Mouse (Mus musculus): ENCODE measurements at regions not wholly inside any gene's neighbourhood (a gene's known extent, or its start where the extent isn't known, plus 50 kb on each side); places are given as distances from the start of the nearest gene placed in this dataset.

DNA sequence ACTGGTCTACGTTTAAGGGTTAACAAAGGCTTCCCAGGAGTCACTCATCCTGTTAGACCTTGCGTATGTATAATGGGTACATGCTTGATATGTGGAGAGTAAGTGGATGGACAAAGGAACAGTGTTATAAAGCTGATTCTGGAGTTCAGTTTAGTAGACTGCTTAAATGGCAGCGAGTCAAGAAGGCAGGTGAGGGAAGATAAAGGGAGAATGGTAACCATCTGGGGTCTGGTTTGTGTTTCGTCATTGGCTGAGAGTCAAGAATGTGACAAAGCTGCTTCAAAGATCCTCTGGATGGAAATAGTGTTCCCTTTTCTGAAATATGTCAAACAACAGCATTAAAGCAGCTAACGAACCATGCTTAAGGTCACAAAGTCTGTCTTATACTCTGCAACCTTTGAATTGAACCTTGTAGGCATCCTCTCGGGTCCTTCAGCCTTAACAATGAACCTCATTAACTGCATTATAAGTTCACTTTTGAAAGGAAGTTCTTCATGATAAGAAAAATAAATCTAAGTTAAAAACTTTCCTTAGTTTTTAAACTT is 286.9 kb upstream of the 4930452B06Rik start:
- in situ Hi-C loops (cut with MboI, MseI): no loop called here

DNA sequence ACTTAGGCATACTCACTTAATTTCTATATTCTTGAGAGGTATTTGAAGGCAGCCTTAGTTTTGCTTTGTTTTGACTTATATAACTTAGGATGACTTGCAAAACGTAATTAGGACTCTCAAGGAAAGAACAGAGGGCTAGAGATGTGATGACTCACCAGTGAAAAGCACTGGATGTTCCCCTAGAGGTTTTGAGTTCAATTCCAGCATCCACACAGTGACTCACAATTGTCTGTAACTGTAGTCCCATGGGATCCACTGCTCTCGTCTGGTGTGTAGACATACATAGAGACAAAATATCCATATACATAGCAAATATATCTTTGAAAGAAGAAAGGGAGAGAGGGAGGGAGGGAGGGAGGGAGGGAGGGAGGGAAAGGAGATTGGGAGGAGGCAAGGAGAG is 282.7 kb upstream of the 4930452B06Rik start:
- in situ Hi-C loops (cut with MboI, MseI): no loop called here

DNA sequence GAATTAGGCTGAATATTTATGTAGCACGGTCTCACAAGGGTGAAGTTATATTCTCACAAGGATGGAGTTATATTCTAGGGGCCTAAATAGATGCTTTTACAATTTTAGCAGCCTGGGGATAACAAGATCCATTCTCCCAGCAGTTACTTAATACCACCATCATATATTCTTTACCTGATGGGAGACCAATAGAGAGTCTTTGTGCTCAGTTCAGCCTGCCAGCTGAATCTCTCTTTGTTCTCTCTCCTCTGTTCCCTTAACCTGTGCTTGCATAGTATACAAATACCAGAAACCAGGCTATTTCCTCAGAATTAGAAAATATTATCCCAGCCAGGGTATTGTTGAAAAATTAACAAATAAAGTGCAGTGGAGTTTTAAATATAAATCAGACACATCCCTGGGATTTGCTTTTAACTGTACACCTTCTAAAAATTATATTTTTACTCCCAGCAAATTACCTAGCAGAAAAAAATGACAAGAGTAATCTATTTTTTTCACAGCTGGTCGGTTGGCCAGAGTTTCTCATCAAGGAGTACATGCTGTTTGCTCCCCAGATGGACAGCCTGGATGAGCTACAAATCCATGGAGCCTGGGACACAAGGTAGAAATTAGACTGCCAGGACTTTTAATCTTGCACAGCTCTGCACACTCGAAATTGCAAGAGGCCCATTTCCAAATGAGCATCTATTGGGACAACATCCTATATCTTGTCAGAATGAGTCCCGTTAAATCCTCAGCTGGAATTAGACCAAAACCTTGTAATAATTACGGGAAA is 281.0 kb upstream of the 4930452B06Rik start:
- in situ Hi-C loops (cut with MboI, MseI): no loop called here

DNA sequence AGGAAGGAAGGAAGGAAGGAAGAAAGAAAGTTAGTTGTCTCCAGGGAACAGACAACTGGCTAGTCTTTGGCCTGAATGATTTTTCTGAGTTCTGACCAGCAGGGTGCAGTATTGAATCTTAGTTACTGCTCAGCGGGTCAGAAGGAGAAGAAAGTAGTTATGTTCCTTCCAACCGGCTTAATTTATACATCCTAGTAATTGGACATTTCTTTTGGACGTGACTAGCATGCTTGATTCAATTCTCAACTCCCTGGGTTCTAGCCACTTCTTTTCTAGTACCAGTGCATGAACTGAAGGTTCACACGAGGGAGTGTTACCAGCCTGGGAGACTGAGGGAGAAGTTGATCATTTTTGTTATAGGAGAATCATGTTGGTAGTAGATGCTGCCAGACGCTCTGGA is 269.1 kb upstream of the 4930452B06Rik start:
- in situ Hi-C loops (cut with MboI, MseI): no loop called here
